Mouse (Mus musculus) hindbrain, postnatal 0 days (tissue): Measurements from ENCODE around the gene Dmbx1. TPM values are rescaled to one million over a fixed set of nuclear protein-coding genes. Genes with fewer than 3 reads are reported as not detected.

Experiments used
- ATAC-seq: fragments of 200-750 bp; cut with Nextera tagmentation; 2 replicates; pipeline ENCODE4 v1.8.0; 2017; ENCODE audit warnings: mild to moderate bottlenecking, moderate TSS enrichment, moderate library complexity
- DNase-seq: peaks from one replicate; pipeline ENCODE4 v3.0.0-alpha.2; 2015; ENCODE audit warnings: low spot score
- H3K27ac ChIP-seq: fragments of 300-500 bp; sonication (generic); 2 replicates; pipeline ENCODE4 v1.5.1; 2014; ENCODE audit warnings: mild to moderate bottlenecking
- H3K27me3 ChIP-seq: fragments of 300-500 bp; sonication (generic); 2 replicates; pipeline ENCODE4 v1.6.1; 2014; ENCODE audit warnings: low read length, mixed read lengths; ENCODE audit not compliant: insufficient read depth
- H3K36me3 ChIP-seq: fragments of 300-500 bp; sonication (generic); 2 replicates; pipeline ENCODE4 v1.6.1; 2014; ENCODE audit warnings: low read length, mixed read lengths; ENCODE audit not compliant: insufficient read depth
- H3K4me1 ChIP-seq: fragments of 300-500 bp; sonication (generic); 2 replicates; pipeline ENCODE4 v1.6.1; 2014; ENCODE audit warnings: antibody characterized with exemption, low read length, mixed read lengths; ENCODE audit not compliant: insufficient read depth
- H3K4me2 ChIP-seq: fragments of 300-500 bp; sonication (generic); 2 replicates; pipeline ENCODE4 v1.6.1; 2014; ENCODE audit warnings: low read depth, mild to moderate bottlenecking, low read length, moderate library complexity, mixed read lengths
- H3K4me3 ChIP-seq: fragments of 300-500 bp; sonication (generic); 2 replicates; pipeline ENCODE4 v1.5.1; 2014; ENCODE audit warnings: low read length
- H3K9ac ChIP-seq: fragments of 300-500 bp; sonication (generic); replicated peaks from 2 replicates; pipeline ENCODE4 v1.6.1; 2014; ENCODE audit warnings: mild to moderate bottlenecking, low read length, moderate library complexity, mixed read lengths
- H3K9me3 ChIP-seq: fragments of 300-500 bp; sonication (generic); 2 replicates; pipeline ENCODE4 v1.6.1; 2016; ENCODE audit warnings: low read length, mixed read lengths
- CTCF ChIP-seq: IDR thresholded peaks from 2 replicates; pipeline ENCODE4 v1.5.1; 2016; ENCODE audit warnings: antibody characterized with exemption, control low read depth, low read depth
- WGBS: fragments of 180-500 bp; shearing (Covaris S2); extraction: QIAGEN DNeasy Blood & Tissue Kit; methylation state at CpG from one replicate; pipeline ENCODE4 v1.1.7; 2014; 5-methylcytosine and 5-hydroxymethylcytosine counted together
- polyA plus RNA-seq: library from polyadenylated mRNA; unstranded; fragments of >200 nt; fragmentation: Nextera tagmentation; extraction: Ambion mirVana; gene quantifications from 2 replicates; pipeline ENCODE4 v1.2.1, GENCODE M21; 2015
- total RNA-seq: library from RNA; depleted of rRNA; stranded (reverse); fragments of >200 nt; gene quantifications from 2 replicates; pipeline ENCODE4 v1.2.3, GENCODE M21; 2014

The Dmbx1 gene
- total and polyA plus RNA-seq, 2 experiments from 2014 or later, result 3.3 to 4.3 TPM

DNA sequence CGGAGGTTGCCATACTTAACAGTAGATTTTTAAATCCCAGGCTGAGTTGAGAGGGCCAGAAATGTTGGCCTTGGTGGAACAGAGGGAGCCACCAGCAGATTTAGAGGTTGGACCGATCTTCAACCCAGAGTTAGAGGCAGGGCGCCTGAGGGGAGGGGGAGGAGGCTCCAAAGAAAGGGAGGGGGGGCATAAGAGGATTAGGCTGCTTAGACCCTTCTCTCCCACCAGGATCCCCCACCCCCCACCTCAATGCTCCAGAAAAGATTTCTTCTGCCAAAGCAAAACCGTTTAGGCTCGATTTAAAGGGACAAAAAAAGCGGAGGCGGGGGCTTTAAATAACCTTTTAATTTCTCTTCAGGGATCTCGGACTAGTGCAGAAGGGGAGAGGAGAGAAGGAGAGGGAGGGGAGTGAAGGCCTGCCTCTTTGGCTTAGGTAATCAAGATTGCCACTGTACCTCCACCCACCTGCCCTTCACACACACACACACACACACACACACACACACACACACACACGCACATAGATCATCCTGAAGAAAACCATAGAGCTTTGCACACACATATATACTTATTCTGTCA is 1.6 kb upstream of the Dmbx1 start:
- H3K4me3 ChIP-seq, result no peak overlapping the region
- H3K4me1 ChIP-seq, result no peaks in the 10 kb centered on the region
- whole genome bisulfite sequencing, result 9% methylated on average over 9 of the region's 9 CpGs
- H3K4me2 ChIP-seq, result no peak overlapping the region
- no peak for DNase-seq
- no peak overlapping the region for H3K9ac ChIP-seq
- no peak for TF ChIP-seq CTCF
- H3K27ac ChIP-seq, result no peak overlapping the region
- peaks cover 84% of the 10 kb centered on the region for H3K27me3 ChIP-seq
- H3K9me3 ChIP-seq, result no peaks in the 10 kb centered on the region
- H3K36me3 ChIP-seq, result no peaks in the 10 kb centered on the region
- ATAC-seq, result no peak

DNA sequence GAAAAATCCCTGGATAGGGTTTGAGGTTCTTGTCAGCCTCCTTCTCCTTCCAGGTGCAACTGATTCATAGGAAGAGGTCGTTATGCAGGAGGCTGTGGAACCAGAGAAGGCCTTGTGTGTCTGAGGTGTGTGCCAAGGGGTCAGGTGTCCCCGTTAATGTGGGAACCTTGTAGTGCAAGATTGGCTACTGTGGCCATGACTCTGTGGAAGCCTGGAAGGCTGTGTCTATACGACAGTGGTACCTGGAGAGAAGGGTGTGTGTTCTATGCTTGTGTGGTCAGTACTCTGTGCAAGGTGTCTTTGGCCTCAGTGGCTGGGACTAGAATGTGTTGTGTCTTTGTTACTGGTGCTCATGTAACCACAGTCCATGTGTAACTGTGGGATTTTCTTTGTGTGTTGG is 955 bp upstream of the Dmbx1 start:
- Histone ChIP-seq H3K36me3 (no peaks in the 10 kb centered on the region), H3K4me2 (no peak overlapping the region), H3K9ac (no peak overlapping the region), H3K27ac (no peak overlapping the region), H3K27me3 (peaks cover 78% of the 10 kb centered on the region), H3K9me3 (no peaks in the 10 kb centered on the region), H3K4me1 (no peaks in the 10 kb centered on the region), H3K4me3 (no peak overlapping the region)
- ATAC-seq (no peak), DNase-seq (no peak)
- 13% methylated on average over 3 of the region's 3 CpGs for WGBS
- no peak for TF ChIP-seq CTCF

DNA sequence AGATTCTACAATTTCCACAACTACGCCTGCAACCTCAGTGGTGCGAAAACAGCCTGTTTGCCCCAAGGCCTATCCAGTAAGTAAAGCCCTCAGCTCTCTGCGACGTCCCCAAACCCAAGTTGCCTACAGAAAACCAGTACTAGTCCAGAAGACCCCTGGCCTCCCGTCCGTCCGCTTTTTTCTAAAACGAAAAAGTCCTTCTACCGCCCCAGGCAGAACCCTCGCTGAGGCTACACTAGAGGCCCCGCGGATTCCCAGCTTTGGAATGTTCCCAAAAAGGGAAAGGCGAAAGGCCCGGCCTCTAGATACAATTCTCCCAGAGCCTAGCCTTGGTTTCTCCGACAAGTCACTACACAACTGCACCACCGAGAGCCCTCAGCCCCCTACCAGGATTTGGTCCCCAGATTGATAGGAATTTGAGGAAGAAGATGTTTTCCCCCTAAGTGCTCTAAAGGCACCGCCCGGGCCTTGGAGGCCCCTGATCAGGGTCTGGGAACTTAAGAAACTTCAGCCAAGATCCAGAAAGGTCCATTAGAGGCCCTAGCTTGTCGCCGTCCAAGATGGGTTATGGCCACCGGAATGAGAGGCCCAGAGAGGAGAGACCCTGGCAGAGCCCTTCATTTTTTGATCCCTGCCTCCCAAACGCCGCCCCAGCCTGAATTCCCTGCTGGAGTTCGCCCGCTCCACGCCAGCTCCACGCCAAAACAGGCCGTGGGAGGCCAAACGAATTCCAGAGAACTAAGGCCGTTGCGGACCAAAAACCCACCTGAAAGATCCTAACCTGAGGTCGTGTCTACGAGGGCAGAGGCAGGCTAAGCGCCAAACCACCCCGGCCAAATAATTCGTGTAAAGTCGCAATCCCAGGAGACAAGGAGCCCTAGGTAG is 1.2 kb downstream of the Dmbx1 start:
- ATAC-seq (no peak), DNase-seq (peak; percentile 23)
- Histone ChIP-seq H3K36me3 (no peaks in the 10 kb centered on the region), H3K4me1 (no peaks in the 10 kb centered on the region), H3K4me2 (no peak overlapping the region; the same call in 1 of the 2 replicates), H3K27ac (no peak overlapping the region), H3K9ac (no peak overlapping the region), H3K4me3 (peak overlapping the region; percentile 25), H3K27me3 (peaks cover 77% of the 10 kb centered on the region), H3K9me3 (no peaks in the 10 kb centered on the region)
- no peak for TF ChIP-seq CTCF
- 2% methylated on average over 37 of the region's 37 CpGs for WGBS

DNA sequence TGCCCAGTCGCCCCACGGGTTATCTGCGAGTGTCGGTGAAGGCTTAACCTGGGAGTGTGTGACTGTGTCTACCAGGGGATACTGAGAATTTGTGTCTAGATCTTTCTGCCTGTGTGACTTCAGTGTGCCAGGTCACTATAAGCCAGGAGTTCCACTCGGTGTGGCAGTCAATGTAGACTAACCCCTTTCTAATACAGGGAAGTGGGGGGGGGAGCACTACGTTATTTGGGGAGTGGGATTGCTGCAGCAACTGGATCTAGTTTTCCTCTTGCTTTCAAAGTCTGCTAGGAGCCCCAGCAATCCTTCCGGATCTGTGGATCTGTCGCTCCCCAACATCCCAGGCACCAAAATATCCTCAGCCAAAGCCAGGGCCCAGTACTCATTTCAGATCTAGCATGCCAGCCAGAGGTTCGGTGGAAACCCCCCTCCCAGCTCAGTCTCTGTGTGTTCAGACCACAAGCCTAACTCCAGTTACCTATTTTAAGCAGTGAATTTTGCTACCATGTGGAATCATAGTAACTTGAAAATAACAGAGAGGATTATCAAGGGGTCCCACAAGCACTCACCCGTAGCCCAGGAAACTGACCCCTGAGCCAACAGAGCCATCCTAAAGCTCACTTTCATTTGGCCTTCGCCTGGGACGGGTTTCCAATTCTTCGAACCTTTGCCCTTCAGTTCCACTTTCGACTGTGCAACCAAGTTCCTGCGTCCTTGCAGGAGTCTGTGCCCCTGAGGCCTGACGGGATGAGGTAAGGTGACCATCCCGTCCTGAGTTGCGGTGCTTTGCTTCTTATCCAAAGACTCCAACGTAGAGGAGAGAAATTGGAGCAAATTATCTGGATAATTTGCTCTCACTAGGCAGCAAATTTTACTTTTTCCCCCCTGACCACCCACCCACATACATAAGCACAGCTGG is 2.4 kb downstream of the Dmbx1 start:
- H3K4me2 ChIP-seq, result no peak overlapping the region
- no peak overlapping the region for H3K27ac ChIP-seq
- no peak overlapping the region for H3K9ac ChIP-seq
- no peak for TF ChIP-seq CTCF
- peaks cover 72% of the 10 kb centered on the region for H3K27me3 ChIP-seq
- WGBS, result 9% methylated on average over 19 of the region's 19 CpGs
- H3K4me1 ChIP-seq, result no peaks in the 10 kb centered on the region
- ATAC-seq (no peak), DNase-seq (no peak)
- 0 out of 2 replicates have a peak overlapping the region, but pooled peaks have one; percentile 10 for H3K4me3 ChIP-seq
- no peaks in the 10 kb centered on the region for H3K9me3 ChIP-seq
- no peaks in the 10 kb centered on the region for H3K36me3 ChIP-seq

DNA sequence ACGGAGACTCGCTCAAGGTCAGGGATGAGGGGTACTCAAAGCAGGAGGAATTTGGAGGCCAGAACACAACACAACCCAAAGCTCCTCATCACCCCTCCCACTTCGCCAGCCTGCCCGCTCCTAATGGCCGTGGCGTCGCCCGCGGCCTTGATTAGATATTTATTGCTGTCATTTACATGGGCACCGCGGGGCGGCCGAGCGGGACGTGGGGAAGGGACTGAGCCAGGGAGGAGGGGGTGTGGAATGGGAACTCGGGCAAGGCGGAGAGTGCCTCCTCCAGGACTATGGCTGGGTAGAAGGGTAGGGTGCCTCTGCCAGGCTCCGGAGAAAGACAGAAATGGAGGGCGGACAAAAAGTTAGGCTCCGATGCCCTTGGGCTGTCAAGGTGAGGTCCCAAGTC is 3.1 kb downstream of the Dmbx1 start:
- WGBS, result 2% methylated on average over 20 of the region's 20 CpGs
- Histone ChIP-seq H3K4me1 (no peaks in the 10 kb centered on the region), H3K4me2 (peak overlapping the region; percentile 11; the same call in 1 of the 2 replicates), H3K27me3 (peaks cover 67% of the 10 kb centered on the region), H3K9me3 (no peaks in the 10 kb centered on the region), H3K9ac (no peak overlapping the region), H3K27ac (no peak overlapping the region), H3K4me3 (peak overlapping the region; percentile 10; the same call in 1 of the 2 replicates), H3K36me3 (no peaks in the 10 kb centered on the region)
- ATAC-seq (no peak), DNase-seq (no peak)
- no peak for TF ChIP-seq CTCF

DNA sequence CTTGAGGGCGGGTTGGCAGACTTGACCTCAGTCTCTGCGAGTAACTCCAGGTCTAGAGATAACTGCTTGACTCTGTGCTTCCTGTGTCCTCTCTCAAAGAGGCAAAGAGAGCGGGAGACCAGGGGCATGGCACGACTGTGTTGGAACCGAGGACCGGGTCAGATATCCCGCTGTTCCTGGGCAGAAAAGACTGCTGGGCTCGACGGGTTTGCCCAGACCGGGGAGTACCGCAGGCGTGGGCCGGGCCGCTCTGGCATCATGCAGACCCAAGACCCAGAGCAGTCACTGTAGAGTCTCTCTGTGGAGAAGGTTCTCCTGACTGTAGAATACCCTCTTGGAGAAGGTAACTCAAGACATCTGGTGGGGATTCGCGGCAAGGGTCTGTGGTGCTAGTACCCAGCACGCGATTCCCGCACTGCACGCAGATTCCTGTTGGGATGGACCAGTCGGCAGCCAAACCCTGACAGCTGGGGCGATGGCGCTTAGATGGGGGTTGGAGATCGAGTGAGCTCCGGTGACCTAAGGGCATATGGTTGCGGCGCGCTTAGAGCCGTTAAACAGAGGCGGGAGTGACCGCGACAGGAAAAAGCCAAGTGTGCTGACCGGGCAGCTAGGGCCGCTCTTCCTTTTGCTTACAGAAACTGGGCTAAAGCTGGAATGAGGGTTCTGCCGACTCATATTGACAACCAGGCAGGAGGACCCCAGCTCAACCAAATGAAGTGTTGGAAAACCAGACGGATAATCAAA is 3.7 kb downstream of the Dmbx1 start:
- Histone ChIP-seq H3K4me2 (peak overlapping the region; percentile 11; the same call in 1 of the 2 replicates), H3K27me3 (peaks cover 67% of the 10 kb centered on the region), H3K4me1 (no peaks in the 10 kb centered on the region), H3K9ac (no peak overlapping the region), H3K36me3 (no peaks in the 10 kb centered on the region), H3K9me3 (no peaks in the 10 kb centered on the region), H3K27ac (no peak overlapping the region), H3K4me3 (peak overlapping the region; percentile 10; the same call in 1 of the 2 replicates)
- ATAC-seq, result no peak
- no peak for DNase-seq
- 3% methylated on average over 36 of the region's 36 CpGs for WGBS
- TF ChIP-seq CTCF, result no peak
